Mouse (Mus musculus) embryonic facial prominence, embryonic 12.5 days (tissue): ENCODE measurements around the gene Anapc1. TPM values are rescaled to one million over a fixed set of nuclear protein-coding genes. Genes with fewer than 3 reads are reported as not detected.

Experiments used
- ATAC-seq: fragments of 200-750 bp; cut with Nextera tagmentation; 2 replicates; pipeline ENCODE4 v1.8.0; 2017; ENCODE audit not compliant: insufficient number of reproducible peaks, insufficient read depth, low FRiP score, low TSS enrichment
- H3K27ac ChIP-seq: fragments of 300-500 bp; sonication (generic); 2 replicates; pipeline ENCODE4 v1.5.1; 2016; ENCODE audit warnings: mild to moderate bottlenecking
- H3K27me3 ChIP-seq: fragments of 300-500 bp; sonication (generic); 2 replicates; pipeline ENCODE4 v1.6.1; 2016; ENCODE audit warnings: mild to moderate bottlenecking, moderate library complexity
- H3K36me3 ChIP-seq: fragments of 300-500 bp; sonication (generic); 2 replicates; pipeline ENCODE4 v1.6.1; 2016; ENCODE audit warnings: mild to moderate bottlenecking
- H3K4me1 ChIP-seq: fragments of 300-500 bp; sonication (generic); 2 replicates; pipeline ENCODE4 v1.6.1; 2016
- H3K4me2 ChIP-seq: fragments of 300-500 bp; sonication (generic); replicated peaks from 2 replicates; pipeline ENCODE4 v1.6.1; 2016; ENCODE audit warnings: mild to moderate bottlenecking, moderate library complexity
- H3K4me3 ChIP-seq: fragments of 300-500 bp; sonication (generic); 2 replicates; pipeline ENCODE4 v1.5.1; 2016; ENCODE audit warnings: mild to moderate bottlenecking
- H3K9ac ChIP-seq: fragments of 300-500 bp; sonication (generic); 2 replicates; pipeline ENCODE4 v1.6.1; 2016; ENCODE audit warnings: mild to moderate bottlenecking, moderate library complexity
- H3K9me3 ChIP-seq: fragments of 300-500 bp; sonication (generic); 2 replicates; pipeline ENCODE4 v1.6.1; 2016; ENCODE audit warnings: mild to moderate bottlenecking, moderate library complexity
- WGBS: fragments of 180-500 bp; shearing (Covaris S2); methylation state at CpG from one replicate; pipeline ENCODE4 v1.1.7; 2016; 5-methylcytosine and 5-hydroxymethylcytosine counted together
- polyA plus RNA-seq: library from polyadenylated mRNA; unstranded; fragments of >200 nt; fragmentation: Nextera tagmentation; extraction: Ambion mirVana; gene quantifications from 2 replicates; pipeline ENCODE4 v1.2.1, GENCODE M21; 2016

Anapc1 gene
- 84.0 and 86.6 TPM in 2 replicates for polyA plus RNA-seq

GRCm38 (mm10) chr2:128686921-128687557 is at the start of gene Anapc1:
Gene Anapc1, minus strand, starts transcription at chr2:128687391.
- H3K4me1 ChIP-seq, result peaks cover 14% of the 10 kb centered on the region
- H3K27me3 ChIP-seq, result no peaks in the 10 kb centered on the region
- ATAC-seq, result peak; percentile 97
- peak within 1 kb of the TSS; percentile 62 for H3K4me2 ChIP-seq
- H3K36me3 ChIP-seq, result peaks cover 16% of the 10 kb centered on the region
- H3K4me3 ChIP-seq, result peak within 1 kb of the TSS; percentile 75
- H3K27ac ChIP-seq, result peak within 1 kb of the TSS; percentile 92
- H3K9me3 ChIP-seq, result no peaks in the 10 kb centered on the region
- H3K9ac ChIP-seq, result peak within 1 kb of the TSS; percentile 93
- WGBS, result under 1% methylated on average over 58 of the region's 58 CpGs

- no peak overlapping the region for H3K9ac ChIP-seq
- no peak overlapping the region for H3K4me2 ChIP-seq
- H3K36me3 ChIP-seq, result peaks cover 27% of the 10 kb centered on the region
- 61% methylated on average over 3 of the region's 3 CpGs for WGBS
- H3K27ac ChIP-seq, result no peak overlapping the region; the same call in 1 of the 2 replicates
- H3K4me3 ChIP-seq, result no peak overlapping the region
- no peaks in the 10 kb centered on the region for H3K9me3 ChIP-seq
- ATAC-seq, result no peak
- H3K4me1 ChIP-seq, result no peaks in the 10 kb centered on the region
- no peaks in the 10 kb centered on the region for H3K27me3 ChIP-seq
Measured at GRCm38 (mm10) chr2:128735089-128735488, 47.9 kb upstream of the Anapc1 start.

DNA sequence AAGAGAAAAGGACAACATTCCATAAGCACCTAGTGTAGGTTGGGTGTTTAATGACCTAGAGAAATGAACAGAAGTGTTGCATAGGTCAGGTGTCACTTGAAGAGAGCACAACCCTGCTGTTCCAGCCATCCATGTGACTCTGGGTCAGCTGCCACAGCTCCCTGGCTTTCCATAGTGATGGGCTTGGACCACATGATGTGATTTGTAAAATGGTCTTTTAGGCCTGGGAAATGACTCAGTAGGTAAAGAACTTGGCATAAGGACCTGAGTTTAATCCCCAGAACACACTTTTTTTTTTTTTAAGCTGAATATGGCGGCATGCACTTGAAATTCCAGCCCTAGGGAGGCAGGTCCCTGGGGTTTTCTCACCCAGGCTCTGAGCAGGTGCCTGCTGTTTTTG is 44.8 kb upstream of the Anapc1 start:
- no peak for ATAC-seq
- Histone ChIP-seq H3K4me3 (no peak overlapping the region), H3K9ac (no peak overlapping the region), H3K36me3 (peaks cover 19% of the 10 kb centered on the region), H3K27ac (no peak overlapping the region), H3K9me3 (no peaks in the 10 kb centered on the region), H3K4me2 (no peak overlapping the region), H3K4me1 (no peaks in the 10 kb centered on the region), H3K27me3 (no peaks in the 10 kb centered on the region)
- 70% methylated on average over 1 of the region's 1 CpGs for WGBS

- Histone ChIP-seq H3K4me3 (no peak overlapping the region), H3K27me3 (no peaks in the 10 kb centered on the region), H3K4me2 (no peak overlapping the region), H3K9me3 (no peaks in the 10 kb centered on the region), H3K36me3 (peaks cover 18% of the 10 kb centered on the region), H3K9ac (no peak overlapping the region), H3K4me1 (no peaks in the 10 kb centered on the region), H3K27ac (no peak overlapping the region)
- no peak for ATAC-seq
- WGBS, result 77% methylated on average over 10 of the region's 10 CpGs
Measured at GRCm38 (mm10) chr2:128731514-128731913, 44.3 kb upstream of the Anapc1 start.

- WGBS, result 80% methylated on average over 7 of the region's 7 CpGs
- H3K9me3 ChIP-seq, result no peaks in the 10 kb centered on the region
- H3K4me1 ChIP-seq, result no peaks in the 10 kb centered on the region
- peaks cover 18% of the 10 kb centered on the region for H3K36me3 ChIP-seq
- H3K27me3 ChIP-seq, result no peaks in the 10 kb centered on the region
- no peak overlapping the region for H3K9ac ChIP-seq
- no peak overlapping the region for H3K4me2 ChIP-seq
- H3K27ac ChIP-seq, result no peak overlapping the region
- no peak for ATAC-seq
- no peak overlapping the region for H3K4me3 ChIP-seq
Measured at GRCm38 (mm10) chr2:128729141-128729540, 42.0 kb upstream of the Anapc1 start.

GRCm38 (mm10) chr2:128728066-128728465 is 40.9 kb upstream of the Anapc1 start:
- no peak overlapping the region for H3K27ac ChIP-seq
- WGBS, result 85% methylated on average over 4 of the region's 4 CpGs
- no peaks in the 10 kb centered on the region for H3K4me1 ChIP-seq
- no peaks in the 10 kb centered on the region for H3K27me3 ChIP-seq
- no peak overlapping the region for H3K4me3 ChIP-seq
- H3K9ac ChIP-seq, result no peak overlapping the region
- H3K9me3 ChIP-seq, result no peaks in the 10 kb centered on the region
- no peak overlapping the region for H3K4me2 ChIP-seq
- peaks cover 23% of the 10 kb centered on the region for H3K36me3 ChIP-seq
- no peak for ATAC-seq

DNA sequence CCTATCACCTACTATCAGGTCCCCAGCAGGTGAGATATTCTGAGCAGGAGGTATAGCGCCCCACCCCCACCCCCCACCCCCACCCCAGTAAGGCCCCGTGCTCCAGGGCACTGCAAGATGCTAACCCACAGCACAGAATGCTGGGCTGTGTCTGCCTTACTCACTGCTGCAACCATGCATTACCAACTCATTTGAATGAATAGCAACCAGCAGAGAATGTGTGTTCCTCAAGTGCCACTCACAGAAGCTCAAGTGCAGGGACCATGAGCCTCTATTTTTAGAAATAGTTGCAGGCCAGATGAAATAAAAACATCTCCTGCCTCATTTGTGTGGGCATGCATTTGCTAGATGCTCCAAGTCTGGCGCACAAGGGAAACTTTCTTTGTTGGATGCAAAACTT is 40.4 kb upstream of the Anapc1 start:
- Histone ChIP-seq H3K4me2 (no peak overlapping the region), H3K9me3 (no peaks in the 10 kb centered on the region), H3K4me3 (no peak overlapping the region), H3K27ac (no peak overlapping the region), H3K9ac (no peak overlapping the region), H3K27me3 (no peaks in the 10 kb centered on the region), H3K4me1 (no peaks in the 10 kb centered on the region), H3K36me3 (peaks cover 23% of the 10 kb centered on the region)
- WGBS, result 54% methylated on average over 3 of the region's 3 CpGs
- no peak for ATAC-seq

DNA sequence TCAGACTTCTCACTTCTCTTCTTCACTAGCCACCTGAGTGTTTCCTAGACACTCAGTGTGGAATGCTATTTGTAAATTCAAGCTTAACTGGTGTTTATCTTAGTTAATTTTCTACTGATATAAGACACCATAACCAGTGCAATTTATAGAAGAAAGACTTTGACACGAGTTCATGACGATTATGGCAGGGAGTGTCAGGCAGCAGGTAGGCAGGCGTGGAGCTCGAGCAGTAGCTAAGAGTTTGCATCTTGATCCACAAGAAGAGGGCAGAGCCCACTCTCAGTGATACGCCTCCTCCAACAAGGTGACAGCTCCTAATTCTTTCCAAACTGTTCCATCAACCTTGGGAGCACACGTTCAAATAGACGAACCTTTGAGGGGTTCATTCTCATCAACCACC is 39.4 kb upstream of the Anapc1 start:
- no peaks in the 10 kb centered on the region for H3K27me3 ChIP-seq
- no peaks in the 10 kb centered on the region for H3K9me3 ChIP-seq
- H3K4me2 ChIP-seq, result no peak overlapping the region
- no peak overlapping the region for H3K27ac ChIP-seq
- 79% methylated on average over 7 of the region's 7 CpGs for WGBS
- no peak overlapping the region for H3K9ac ChIP-seq
- no peak overlapping the region for H3K4me3 ChIP-seq
- peaks cover 23% of the 10 kb centered on the region for H3K36me3 ChIP-seq
- no peak for ATAC-seq
- no peaks in the 10 kb centered on the region for H3K4me1 ChIP-seq

- H3K27ac ChIP-seq, result no peak overlapping the region
- no peak overlapping the region for H3K9ac ChIP-seq
- WGBS, result 91% methylated on average over 5 of the region's 5 CpGs
- no peak overlapping the region for H3K4me2 ChIP-seq
- H3K27me3 ChIP-seq, result no peaks in the 10 kb centered on the region
- H3K9me3 ChIP-seq, result peaks cover 2% of the 10 kb centered on the region; the same call in 1 of the 2 replicates
- H3K4me1 ChIP-seq, result no peaks in the 10 kb centered on the region
- no peak for ATAC-seq
- peaks cover 23% of the 10 kb centered on the region for H3K36me3 ChIP-seq
- no peak overlapping the region for H3K4me3 ChIP-seq
Measured at GRCm38 (mm10) chr2:128726067-128726466, 38.9 kb upstream of the Anapc1 start.

DNA sequence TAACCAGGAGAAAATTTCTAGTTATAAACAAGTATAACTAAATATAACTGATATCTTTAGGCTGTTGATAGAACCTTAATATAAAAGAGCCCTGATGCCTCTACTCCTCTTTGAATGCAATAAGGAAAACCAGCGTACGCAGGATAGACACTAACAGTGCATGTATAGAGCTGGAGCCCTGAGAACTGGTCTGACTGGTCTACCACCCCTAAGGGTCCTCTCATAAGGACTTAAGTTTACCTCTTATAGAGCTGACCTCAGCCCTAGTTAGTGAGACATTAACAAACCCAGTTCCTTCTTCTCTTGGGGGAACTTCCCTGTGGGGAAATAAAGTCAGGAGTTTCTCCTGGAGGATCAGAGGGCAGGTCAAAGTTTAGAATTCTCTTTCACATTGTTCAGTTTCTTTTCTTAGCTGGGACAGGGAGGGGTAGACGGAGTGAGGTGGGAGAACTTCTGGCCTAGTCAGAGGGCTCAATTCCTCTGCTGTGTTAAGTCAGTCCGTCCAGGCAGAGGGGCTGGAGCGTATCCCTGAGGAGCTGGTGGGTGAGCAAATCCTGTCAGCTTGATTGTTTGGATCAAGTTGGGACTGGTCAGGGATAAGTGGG is 35.0 kb upstream of the Anapc1 start:
- H3K4me2 ChIP-seq, result no peak overlapping the region
- no peak for ATAC-seq
- no peaks in the 10 kb centered on the region for H3K27me3 ChIP-seq
- no peak overlapping the region for H3K27ac ChIP-seq
- H3K4me1 ChIP-seq, result no peaks in the 10 kb centered on the region
- H3K4me3 ChIP-seq, result no peak overlapping the region
- WGBS, result 85% methylated on average over 5 of the region's 5 CpGs
- peaks cover 6% of the 10 kb centered on the region; the same call in 1 of the 2 replicates for H3K36me3 ChIP-seq
- no peak overlapping the region for H3K9ac ChIP-seq
- H3K9me3 ChIP-seq, result peaks cover 5% of the 10 kb centered on the region; the same call in 1 of the 2 replicates

DNA sequence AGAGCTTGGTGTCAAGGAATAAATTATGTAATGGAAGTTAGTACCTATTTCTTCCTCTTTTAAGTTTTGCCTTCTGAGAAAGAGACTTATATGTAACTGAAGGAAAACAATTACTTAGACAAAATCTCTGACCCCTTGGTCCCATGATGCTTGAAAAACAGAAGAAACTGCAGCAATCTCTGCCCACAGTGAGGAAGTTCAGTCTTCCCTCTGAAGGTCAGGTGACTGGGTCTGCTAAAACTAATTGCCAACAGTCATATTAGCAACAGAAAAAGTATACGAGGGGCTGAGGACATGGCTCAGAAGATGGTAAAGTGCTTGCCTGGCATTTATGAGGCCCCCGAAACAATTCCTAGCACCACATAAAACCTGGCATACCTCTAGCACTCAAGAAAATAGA is 32.2 kb upstream of the Anapc1 start:
- no peak for ATAC-seq
- Histone ChIP-seq H3K9ac (no peak overlapping the region), H3K27me3 (no peaks in the 10 kb centered on the region), H3K36me3 (peaks cover 6% of the 10 kb centered on the region; the same call in 1 of the 2 replicates), H3K4me2 (no peak overlapping the region), H3K4me1 (peaks cover 19% of the 10 kb centered on the region), H3K27ac (no peak overlapping the region), H3K4me3 (no peak overlapping the region), H3K9me3 (peaks cover 5% of the 10 kb centered on the region; the same call in 1 of the 2 replicates)
- 89% methylated on average over 2 of the region's 2 CpGs for WGBS

- peaks cover 35% of the 10 kb centered on the region for H3K4me1 ChIP-seq
- H3K9ac ChIP-seq, result no peak overlapping the region
- peaks cover 2% of the 10 kb centered on the region; the same call in 1 of the 2 replicates for H3K9me3 ChIP-seq
- no peaks in the 10 kb centered on the region for H3K27me3 ChIP-seq
- 89% methylated on average over 1 of the region's 1 CpGs for WGBS
- H3K4me3 ChIP-seq, result no peak overlapping the region
- no peak overlapping the region for H3K4me2 ChIP-seq
- no peaks in the 10 kb centered on the region for H3K36me3 ChIP-seq
- H3K27ac ChIP-seq, result peak overlapping the region; percentile 97; the same call in 1 of the 2 replicates
- no peak for ATAC-seq
Measured at GRCm38 (mm10) chr2:128715979-128716378, 28.8 kb upstream of the Anapc1 start.
